Mouse (Mus musculus): ENCODE measurements around the gene Atxn7. TPM values are rescaled to one million over a fixed set of nuclear protein-coding genes. Genes with fewer than 3 reads are reported as not detected.

Atxn7 gene
- total RNA-seq (2023): 71.3 TPM

GRCm38 (mm10) chr14:13961401-13962112 is at the start of gene Atxn7, which contains the start of gene Thoc7:
Gene Atxn7, plus strand, starts transcription at chr14:13961440.
Gene Thoc7, minus strand, starts transcription at chr14:13961852.

GRCm38 (mm10) chr14:13914387-13915082 is 46.7 kb upstream of the Atxn7 start, which contains the start of gene Gm281:
Gene Gm281, minus strand, starts transcription at chr14:13914478.

GRCm38 (mm10) chr14:14120230-14121096 is 159.2 kb downstream of the Atxn7 start, which contains the start of gene Psmd6:
Gene Psmd6, minus strand, starts transcription at chr14:14120984.

Other genes starting within 250 kb of the Atxn7 start
- gene Gm281, start 47.0 kb upstream of the Atxn7 start, total RNA-seq (2023): not detected
- 76.5 TPM for gene Thoc7, start 412 bp downstream of the Atxn7 start, total RNA-seq (2023)
- gene Psmd6, start 159.5 kb downstream of the Atxn7 start, total RNA-seq (2023): 84.8 TPM
- gene Olfr720, start 225.4 kb downstream of the Atxn7 start, total RNA-seq (2023): not detected

Measured in CD8-positive naive resting alpha-beta T cell, adult 57 days (primary cell).